Mouse (Mus musculus): ENCODE data around the gene Mfsd6.

DNA sequence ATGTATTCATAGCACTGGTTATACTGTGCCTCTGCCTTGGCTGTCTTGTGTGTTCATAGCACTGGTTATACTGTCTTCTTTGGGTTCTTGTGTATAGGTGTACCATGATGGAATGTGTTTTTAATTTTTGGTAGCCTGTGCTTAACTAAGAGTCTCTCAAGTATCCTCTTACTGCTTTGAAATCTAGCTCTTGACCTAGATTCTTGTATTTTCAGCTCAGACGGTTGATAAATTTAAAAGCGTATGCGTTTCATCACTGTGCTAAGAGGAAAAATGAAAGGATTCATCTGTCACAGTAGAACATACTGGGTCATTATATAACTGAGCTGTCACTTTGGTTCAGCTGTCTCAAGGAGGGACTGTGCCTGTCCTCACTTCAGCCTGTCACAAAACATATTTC is 91.3 kb downstream of the Mfsd6 start:
- TF ChIP-seq CTCF (IDR thresholded peaks at IDR 0.05; ENCODE audit: low read depth) (no peak), EP300 (IDR thresholded peaks at IDR 0.05; ENCODE audit: low read depth) (no peak)
